Mouse (Mus musculus): ENCODE measurements at regions not wholly inside any gene's neighbourhood (a gene's known extent, or its start where the extent isn't known, plus 50 kb on each side); places are given as distances from the start of the nearest gene placed in this dataset.

DNA sequence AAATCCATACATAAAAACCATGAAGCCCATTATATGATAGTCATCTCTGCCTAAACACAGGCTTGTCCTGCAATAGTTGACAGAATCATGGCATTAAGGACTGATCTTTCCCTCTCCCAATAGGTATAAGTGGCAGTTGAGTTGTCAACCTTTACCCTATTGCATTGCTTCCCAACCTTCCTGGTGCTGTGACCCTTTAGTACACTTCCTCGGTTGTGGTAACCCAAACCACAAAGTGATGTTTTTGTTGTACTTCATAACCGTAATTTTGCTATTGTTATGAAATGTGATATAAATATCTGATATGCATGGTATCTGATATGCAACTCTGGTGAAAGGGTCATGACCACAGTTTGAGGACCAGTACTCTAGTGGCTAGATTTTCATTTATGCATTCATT, 61.4 kb downstream of the Gm4340 start:
- DNase-seq = no peak

DNA sequence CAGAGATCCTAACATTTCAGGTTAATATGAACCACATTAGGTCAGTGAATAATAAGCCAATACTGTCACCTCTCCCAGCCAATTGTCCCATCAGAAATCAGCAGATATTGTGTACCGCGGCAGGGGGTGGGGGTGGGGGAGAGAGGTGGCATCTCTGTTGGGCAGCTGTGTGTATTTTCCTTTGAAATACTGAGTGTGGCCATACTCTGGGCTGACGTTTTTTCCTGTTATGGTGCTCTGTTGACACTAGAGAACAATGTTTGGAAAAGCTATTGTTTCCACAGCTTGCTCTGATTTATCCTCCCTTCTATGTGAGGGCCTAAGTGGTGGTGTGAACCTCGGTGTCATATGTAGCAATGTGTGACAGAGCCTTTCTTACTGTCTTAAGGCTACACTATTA, 81.0 kb downstream of the Gm4340 start:
- DNase-seq = peak in 1 of 2 experiments; percentile 1

DNA sequence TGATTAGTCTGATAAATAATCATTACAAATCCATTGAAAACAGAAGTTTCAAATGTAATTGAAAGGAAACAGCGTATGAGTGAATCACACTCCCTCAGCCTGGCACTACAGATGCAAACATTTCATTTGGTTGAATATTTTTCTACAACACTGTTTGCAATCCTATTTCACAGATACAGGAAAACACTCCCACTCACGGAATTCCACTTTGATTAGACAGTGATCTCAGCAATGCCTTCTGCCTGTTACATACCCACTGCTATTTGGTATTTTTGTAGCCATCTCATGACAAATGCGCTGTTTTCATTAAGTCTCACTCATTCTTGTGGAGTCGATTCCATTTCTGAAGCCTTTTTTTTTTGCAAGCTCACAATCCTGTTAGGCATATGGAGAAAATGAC, 105.3 kb downstream of the Gm4340 start:
- no peak for DNase-seq
